Mouse (Mus musculus) olfactory bulb, adult 2 months (tissue): ENCODE measurements around the gene Spon2.

Experiments
- CTCF ChIP-seq: fragments of 200-500 bp; IDR thresholded peaks from 2 replicates; pipeline ENCODE4 v1.5.1; 2012; ENCODE audit warnings: low read depth, mild to moderate bottlenecking, low read length, moderate library complexity; ENCODE audit not compliant: insufficient read depth
- POLR2A ChIP-seq: fragments of 200-500 bp; IDR thresholded peaks from 2 replicates; pipeline ENCODE4 v1.6.1; 2012; ENCODE audit warnings: mild to moderate bottlenecking, low read depth, low read length, moderate library complexity; ENCODE audit not compliant: insufficient read depth

DNA sequence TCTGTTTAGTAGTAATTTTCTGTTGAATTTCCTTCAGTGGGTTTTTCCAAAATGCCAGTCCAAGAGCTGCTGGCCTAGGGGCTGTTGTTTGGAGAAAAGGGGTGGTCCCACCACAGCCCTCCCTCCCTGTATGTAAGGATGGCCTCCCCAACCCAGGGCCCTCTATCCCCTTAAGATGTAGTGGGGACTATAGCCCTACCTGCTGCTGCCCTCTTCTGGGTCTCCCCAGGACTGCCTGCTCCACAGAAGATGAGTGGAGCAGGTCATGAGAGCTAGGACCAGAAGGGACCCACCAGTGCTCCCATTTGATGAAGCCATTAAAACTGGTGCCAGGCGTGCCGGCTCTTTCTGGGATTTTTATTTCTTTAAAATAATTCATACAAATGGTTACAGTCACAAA, 29.1 kb upstream of the Spon2 start:
- TF ChIP-seq CTCF (no peak), POLR2A (no peak)
